Mouse (Mus musculus) hindbrain, embryonic 14.5 days (tissue): ENCODE data around the gene Sf3b3. TPM values are rescaled to one million over a fixed set of nuclear protein-coding genes. Genes with fewer than 3 reads are reported as not detected.

Experiments used
- ATAC-seq: fragments of 200-750 bp; cut with Nextera tagmentation; 2 replicates; pipeline ENCODE4 v1.8.0; 2017; ENCODE audit warnings: moderate number of reproducible peaks, mild to moderate bottlenecking, moderate TSS enrichment, moderate library complexity; ENCODE audit not compliant: low FRiP score
- DNase-seq: peaks from one replicate; pipeline ENCODE4 v3.0.0-alpha.2; 2015; ENCODE audit warnings: low spot score
- H3K27ac ChIP-seq: fragments of 300-500 bp; sonication (generic); 2 replicates; pipeline ENCODE4 v1.5.1; 2014; ENCODE audit warnings: mild to moderate bottlenecking, moderate library complexity
- H3K27me3 ChIP-seq: fragments of 300-500 bp; sonication (generic); 2 replicates; pipeline ENCODE4 v1.6.1; 2014; ENCODE audit warnings: mild to moderate bottlenecking, low read length, mixed read lengths; ENCODE audit not compliant: control insufficient read depth, insufficient read depth
- H3K36me3 ChIP-seq: fragments of 300-500 bp; sonication (generic); replicated peaks from 2 replicates; pipeline ENCODE4 v1.6.1; 2014; ENCODE audit not compliant: control insufficient read depth, insufficient read depth
- H3K4me1 ChIP-seq: fragments of 300-500 bp; sonication (generic); replicated peaks from 2 replicates; pipeline ENCODE4 v1.6.1; 2014; ENCODE audit warnings: antibody characterized with exemption, low read length, mixed read lengths; ENCODE audit not compliant: control insufficient read depth, insufficient read depth
- H3K4me2 ChIP-seq: fragments of 300-500 bp; sonication (generic); replicated peaks from 2 replicates; pipeline ENCODE4 v1.6.1; 2014; ENCODE audit warnings: mild to moderate bottlenecking, moderate library complexity
- H3K4me3 ChIP-seq: fragments of 300-500 bp; sonication (generic); replicated peaks from 2 replicates; pipeline ENCODE4 v1.5.1; 2014; ENCODE audit warnings: mild to moderate bottlenecking, low read length
- H3K9ac ChIP-seq: fragments of 300-500 bp; sonication (generic); 2 replicates; pipeline ENCODE4 v1.6.1; 2014
- H3K9me3 ChIP-seq: fragments of 300-500 bp; sonication (generic); 2 replicates; pipeline ENCODE4 v1.6.1; 2016; ENCODE audit warnings: low read length; ENCODE audit not compliant: control insufficient read depth
- WGBS: fragments of 180-500 bp; shearing (Covaris S2); extraction: QIAGEN DNeasy Blood & Tissue Kit; methylation state at CpG from one replicate; pipeline ENCODE4 v1.1.7; 2014; 5-methylcytosine and 5-hydroxymethylcytosine counted together
- polyA plus RNA-seq: library from polyadenylated mRNA; unstranded; fragments of >200 nt; fragmentation: Nextera tagmentation; extraction: Ambion mirVana; gene quantifications from 2 replicates; pipeline ENCODE4 v1.2.1, GENCODE M21; 2014

Gene Sf3b3
- polyA plus RNA-seq, 1 experiment from 2014 or later = 92.2 TPM

- H3K27me3 ChIP-seq = no peaks in the 10 kb centered on the region
- no peaks in the 10 kb centered on the region for H3K4me1 ChIP-seq
- ATAC-seq (no peak), DNase-seq (no peak)
- no peak overlapping the region for H3K4me3 ChIP-seq
- H3K27ac ChIP-seq = no peak overlapping the region
- H3K36me3 ChIP-seq = peaks cover 98% of the 10 kb centered on the region
- no peak overlapping the region for H3K4me2 ChIP-seq
- no peak overlapping the region for H3K9ac ChIP-seq
- 90% methylated on average over 3 of the region's 3 CpGs for WGBS
- H3K9me3 ChIP-seq = no peaks in the 10 kb centered on the region
Observed at GRCm38 (mm10) chr8:110828511-110828910, 18.1 kb downstream of the Sf3b3 start.

DNA sequence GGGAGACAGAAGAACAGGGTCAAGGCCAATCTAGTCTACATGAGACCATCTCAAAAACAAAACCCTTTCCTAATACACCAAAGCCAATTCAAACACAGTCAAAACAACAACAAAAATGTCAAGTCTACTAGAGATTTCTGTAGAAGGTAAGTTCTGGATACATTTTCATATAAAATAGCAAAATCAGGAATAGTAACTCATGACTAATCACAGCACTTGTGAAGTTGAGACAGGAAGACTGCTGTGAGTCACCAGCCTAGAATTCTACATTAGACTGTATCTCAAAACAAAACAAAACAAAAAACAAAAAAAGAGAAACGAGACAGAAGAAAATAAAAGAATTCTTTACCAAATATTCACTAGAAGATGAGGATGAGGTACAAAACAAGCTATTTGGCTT is 21.7 kb downstream of the Sf3b3 start:
- H3K27ac ChIP-seq = no peak overlapping the region
- WGBS = 94% methylated on average over 1 of the region's 1 CpGs

GRCm38 (mm10) chr8:110821960-110822359 is 24.6 kb downstream of the Sf3b3 start:
- H3K4me1 ChIP-seq = no peaks in the 10 kb centered on the region
- 85% methylated on average over 3 of the region's 3 CpGs for WGBS

More for the DNA sequence above, 21.7 kb downstream of the Sf3b3 start:
- H3K27me3 ChIP-seq = no peaks in the 10 kb centered on the region
- no peak overlapping the region for H3K4me2 ChIP-seq
- H3K4me3 ChIP-seq = no peak overlapping the region
- H3K9ac ChIP-seq = no peak overlapping the region
- no peak for ATAC-seq
- DNase-seq = no peak
- H3K36me3 ChIP-seq = peaks cover 100% of the 10 kb centered on the region
- H3K4me1 ChIP-seq = no peaks in the 10 kb centered on the region
- H3K9me3 ChIP-seq = no peaks in the 10 kb centered on the region

DNA sequence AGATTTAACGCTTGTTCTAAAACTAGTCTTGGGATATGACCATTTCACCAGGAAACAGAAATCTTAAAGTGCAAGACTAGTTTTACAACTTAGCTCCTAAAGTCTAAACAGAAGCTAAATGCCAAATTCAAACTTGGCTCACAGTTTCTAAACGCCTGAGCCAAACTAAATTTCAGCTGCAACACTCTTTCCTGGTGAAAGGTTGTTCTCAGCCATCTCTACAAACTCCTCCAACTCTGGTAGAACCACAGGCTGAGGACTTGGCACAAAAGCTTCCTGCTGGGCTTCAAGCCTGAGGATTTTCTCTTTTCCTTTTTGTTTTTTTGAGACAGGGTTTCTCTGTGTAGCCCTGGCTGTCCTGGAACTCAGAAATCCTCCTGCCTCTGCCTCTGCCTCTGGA is 26.3 kb downstream of the Sf3b3 start:
- DNase-seq = no peak
- H3K4me3 ChIP-seq = no peak overlapping the region
- H3K4me1 ChIP-seq = no peaks in the 10 kb centered on the region

More at GRCm38 (mm10) chr8:110821960-110822359, 24.6 kb downstream of the Sf3b3 start:
- Histone ChIP-seq H3K27ac (no peak overlapping the region), H3K27me3 (no peaks in the 10 kb centered on the region), H3K9ac (no peak overlapping the region), H3K9me3 (no peaks in the 10 kb centered on the region), H3K4me3 (no peak overlapping the region), H3K36me3 (peaks cover 100% of the 10 kb centered on the region), H3K4me2 (no peak overlapping the region)
- ATAC-seq (no peak), DNase-seq (no peak)

DNA sequence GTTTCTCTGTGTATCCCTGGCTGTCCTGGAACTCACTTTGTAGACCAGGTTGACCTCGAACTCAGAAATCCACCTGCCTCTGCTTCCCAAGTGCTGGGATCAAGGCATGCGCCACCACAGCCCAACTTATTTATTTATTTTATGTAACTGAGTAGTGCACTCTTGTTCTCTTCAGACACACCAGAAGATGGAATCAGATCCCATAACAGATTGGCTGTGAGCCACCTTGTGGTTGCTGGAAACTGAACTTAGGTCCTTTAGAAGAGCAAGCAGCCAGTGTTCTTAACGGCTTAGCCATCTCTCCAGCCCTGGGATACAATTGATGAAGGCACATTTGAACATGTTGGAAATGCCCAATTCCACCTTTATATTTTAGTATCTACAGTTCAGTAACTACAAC is 28.0 kb downstream of the Sf3b3 start:
- H3K4me2 ChIP-seq = no peak overlapping the region
- H3K4me3 ChIP-seq = no peak overlapping the region
- no peaks in the 10 kb centered on the region for H3K27me3 ChIP-seq
- ATAC-seq (no peak), DNase-seq (no peak)
- 94% methylated on average over 3 of the region's 3 CpGs for WGBS
- no peak overlapping the region for H3K9ac ChIP-seq
- H3K27ac ChIP-seq = no peak overlapping the region
- H3K36me3 ChIP-seq = peaks cover 100% of the 10 kb centered on the region
- no peaks in the 10 kb centered on the region for H3K4me1 ChIP-seq
- no peaks in the 10 kb centered on the region for H3K9me3 ChIP-seq

More for the DNA sequence above, 26.3 kb downstream of the Sf3b3 start:
- no peak overlapping the region for H3K4me2 ChIP-seq
- WGBS = 96% methylated on average over 2 of the region's 2 CpGs
- H3K27me3 ChIP-seq = no peaks in the 10 kb centered on the region
- H3K9me3 ChIP-seq = no peaks in the 10 kb centered on the region
- no peak overlapping the region for H3K9ac ChIP-seq
- no peak for ATAC-seq
- peaks cover 100% of the 10 kb centered on the region for H3K36me3 ChIP-seq
- H3K27ac ChIP-seq = no peak overlapping the region

DNA sequence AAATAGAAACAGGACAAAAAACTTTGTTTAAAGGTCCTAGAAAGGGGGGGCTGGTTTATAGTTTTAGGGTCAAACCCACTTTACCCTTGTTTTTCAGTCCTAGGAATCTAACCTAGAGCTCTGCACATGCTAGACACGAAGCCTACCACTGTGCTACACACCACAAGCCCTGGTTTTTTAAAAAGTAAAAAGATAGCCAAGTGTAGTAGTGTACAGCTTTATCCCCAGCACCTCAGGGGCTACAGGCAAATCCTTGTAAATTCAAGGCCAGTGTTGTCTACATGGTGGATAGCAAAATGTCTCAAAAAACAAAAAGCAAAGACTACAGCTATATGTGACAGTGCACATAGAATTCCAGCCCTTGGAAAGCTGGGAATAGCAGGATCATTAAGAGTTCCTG is 29.6 kb downstream of the Sf3b3 start:
- no peaks in the 10 kb centered on the region for H3K27me3 ChIP-seq
- H3K4me3 ChIP-seq = no peak overlapping the region
- H3K4me2 ChIP-seq = no peak overlapping the region
- DNase-seq (no peak), ATAC-seq (no peak)
- no peak overlapping the region for H3K27ac ChIP-seq
- 97% methylated on average over 1 of the region's 1 CpGs for WGBS
- no peak overlapping the region for H3K9ac ChIP-seq
- H3K4me1 ChIP-seq = no peaks in the 10 kb centered on the region
- H3K9me3 ChIP-seq = no peaks in the 10 kb centered on the region
- peaks cover 100% of the 10 kb centered on the region for H3K36me3 ChIP-seq

GRCm38 (mm10) chr8:110815308-110815707 is 31.3 kb downstream of the Sf3b3 start:
- Histone ChIP-seq H3K4me1 (no peaks in the 10 kb centered on the region), H3K9me3 (no peaks in the 10 kb centered on the region), H3K27me3 (no peaks in the 10 kb centered on the region), H3K4me3 (no peak overlapping the region), H3K4me2 (no peak overlapping the region), H3K36me3 (peaks cover 100% of the 10 kb centered on the region), H3K27ac (no peak overlapping the region), H3K9ac (no peak overlapping the region)
- no peak for ATAC-seq
- no peak for DNase-seq
- 77% methylated on average over 3 of the region's 3 CpGs for WGBS

DNA sequence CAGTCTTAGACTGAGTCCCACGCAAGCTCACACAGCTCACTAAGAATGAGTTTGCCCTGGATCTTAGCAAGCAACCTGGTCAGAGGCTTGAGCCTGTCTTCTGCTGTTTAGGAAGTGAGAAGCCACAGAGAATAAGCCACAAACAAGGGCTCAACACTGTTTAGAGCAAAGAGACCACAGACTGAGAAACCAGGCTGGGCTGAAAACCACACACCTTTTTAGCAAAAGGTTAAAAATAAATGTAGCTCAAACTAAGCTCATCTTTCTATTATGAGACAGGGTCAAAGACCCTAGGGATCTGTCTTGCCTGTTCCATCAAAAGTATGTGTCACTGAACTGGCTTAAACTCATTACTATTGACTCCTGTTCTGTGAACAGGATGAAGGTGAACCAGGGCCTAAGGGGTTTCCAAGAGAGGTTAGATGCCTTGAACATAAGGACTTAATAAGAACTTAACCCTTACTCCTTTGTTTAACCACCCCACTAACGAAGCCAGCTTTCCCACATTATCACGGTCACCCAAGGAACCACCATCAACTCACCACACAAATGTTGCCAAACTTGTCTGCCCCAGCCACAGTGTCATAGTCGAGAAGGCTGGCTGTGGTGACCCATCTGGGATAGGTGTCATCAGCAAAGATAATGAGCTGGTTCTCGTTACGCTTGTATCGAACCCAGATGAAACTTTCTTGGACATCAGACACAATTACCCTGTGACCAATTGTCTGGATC is 33.3 kb downstream of the Sf3b3 start:
- no peak overlapping the region for H3K4me2 ChIP-seq
- no peaks in the 10 kb centered on the region for H3K27me3 ChIP-seq
- ATAC-seq (no peak), DNase-seq (no peak)
- H3K9me3 ChIP-seq = no peaks in the 10 kb centered on the region
- H3K9ac ChIP-seq = no peak overlapping the region
- no peak overlapping the region for H3K4me3 ChIP-seq
- WGBS = 94% methylated on average over 7 of the region's 7 CpGs
- H3K4me1 ChIP-seq = no peaks in the 10 kb centered on the region
- no peak overlapping the region for H3K27ac ChIP-seq
- peaks cover 100% of the 10 kb centered on the region for H3K36me3 ChIP-seq

DNA sequence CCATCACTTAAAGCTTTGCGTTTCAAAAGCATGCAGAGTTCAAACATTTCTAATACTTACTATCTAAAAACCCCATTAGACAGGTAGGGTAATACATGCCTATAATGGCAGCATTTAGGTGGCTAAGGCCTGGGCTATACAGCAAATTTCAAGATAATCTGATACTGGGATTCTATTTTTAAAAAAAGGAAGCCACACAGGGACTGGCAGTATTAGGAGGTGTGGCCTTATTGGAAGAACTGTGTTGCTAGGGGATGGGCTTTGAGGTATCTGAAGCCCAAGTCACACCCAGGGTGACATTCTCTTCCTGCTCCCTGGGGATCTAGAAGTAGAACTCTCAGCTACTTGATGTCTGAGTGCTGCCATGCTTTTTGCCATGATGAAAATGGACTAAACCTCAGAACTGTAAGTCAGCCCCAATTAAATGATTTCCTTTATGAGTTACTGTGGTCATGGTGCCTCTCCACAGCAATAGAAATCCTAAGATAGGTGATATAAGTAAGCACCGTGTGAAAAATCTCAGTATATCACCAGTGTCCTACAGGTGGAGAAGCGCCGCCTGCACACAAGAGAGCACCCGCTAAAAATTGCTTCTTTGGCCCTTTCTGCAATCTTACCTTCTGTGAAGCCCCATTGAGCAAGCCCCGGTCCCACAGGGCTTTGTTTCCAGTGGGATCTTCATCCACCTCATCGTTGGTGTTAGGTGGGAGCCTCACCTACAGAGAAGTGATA is 34.1 kb downstream of the Sf3b3 start:
- DNase-seq (no peak), ATAC-seq (no peak)
- peaks cover 93% of the 10 kb centered on the region for H3K36me3 ChIP-seq
- WGBS = 98% methylated on average over 7 of the region's 7 CpGs
- H3K9ac ChIP-seq = no peak overlapping the region
- H3K9me3 ChIP-seq = no peaks in the 10 kb centered on the region
- H3K27me3 ChIP-seq = no peaks in the 10 kb centered on the region
- H3K4me3 ChIP-seq = no peak overlapping the region
- H3K4me2 ChIP-seq = no peak overlapping the region
- H3K4me1 ChIP-seq = no peaks in the 10 kb centered on the region
- no peak overlapping the region for H3K27ac ChIP-seq
